Mouse (Mus musculus) mouse embryonic stem cell (cell line): Measurements from ENCODE around the gene Hunk.

ENCODE experiments used
- in situ Hi-C, 2 experiments: fragments of 300-500 bp; cut with MboI; formaldehyde crosslinking; loops; 1 replicate in 1 of 2; 3 replicates in 1 of 2; pipeline ENCODE4 v1.14.3; 2019 to 2020; ENCODE audit warnings: low sequenced_read_pairs in 2 of 2, low pct_unique_long_range_greater_than_20kb in 1 of 2, mixed read lengths in 1 of 2; ENCODE audit not compliant: unreplicated experiment in 1 of 2

Gene Hunk

DNA sequence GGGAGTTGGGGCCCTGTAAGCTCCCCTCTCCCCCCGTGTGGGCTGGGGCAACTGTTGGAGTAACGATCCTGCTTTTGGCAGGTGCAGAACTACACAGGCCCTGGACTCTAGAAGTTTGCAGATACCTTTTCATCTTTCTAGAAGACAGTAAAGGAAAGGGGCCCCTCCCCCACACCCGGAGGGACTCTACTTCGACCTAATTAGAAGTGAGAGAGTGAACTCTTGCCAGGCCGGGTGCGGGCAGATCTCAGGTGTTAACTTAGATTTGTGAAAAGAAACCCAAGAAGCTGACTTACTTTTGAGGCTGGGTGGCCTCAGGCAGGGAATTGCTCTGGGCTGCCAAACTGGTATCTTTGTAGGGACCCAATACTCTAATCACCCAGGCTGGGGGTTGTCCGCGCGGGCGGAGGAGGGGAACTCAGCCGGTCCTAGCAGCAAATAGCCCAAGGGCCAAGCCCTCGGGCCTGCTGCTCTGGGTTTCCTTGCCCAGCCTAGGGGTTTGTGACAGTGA is 1.4 kb downstream of the Hunk start:
- in situ Hi-C loops = loop anchor here in 1 of 2 experiments (25.0 kb wide), 1 partner anchor 250 kb away; no protein-coding TSS in a partner anchor

DNA sequence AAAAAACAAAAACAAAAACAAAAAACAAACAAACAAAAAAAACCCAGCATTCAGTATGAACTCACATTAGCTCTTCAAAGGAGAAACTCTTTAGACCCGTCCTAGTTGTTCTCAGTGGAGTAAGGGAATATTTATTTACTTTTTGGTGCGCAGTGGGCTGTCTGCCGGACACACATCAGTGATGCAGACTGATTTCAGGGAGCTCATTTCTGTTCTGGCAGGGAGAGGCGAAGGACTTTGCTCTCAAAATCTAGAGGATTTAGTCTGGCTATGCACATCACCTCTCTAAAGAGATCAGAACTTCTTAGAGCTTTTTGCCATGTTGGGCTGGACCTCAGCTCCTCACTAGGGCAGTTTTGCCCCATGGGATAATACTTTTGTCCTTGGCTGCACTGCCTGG is 2.1 kb downstream of the Hunk start:
- in situ Hi-C loops = loop anchor here in 1 of 2 experiments (25.0 kb wide), 1 partner anchor 249 kb away; no protein-coding TSS in a partner anchor

DNA sequence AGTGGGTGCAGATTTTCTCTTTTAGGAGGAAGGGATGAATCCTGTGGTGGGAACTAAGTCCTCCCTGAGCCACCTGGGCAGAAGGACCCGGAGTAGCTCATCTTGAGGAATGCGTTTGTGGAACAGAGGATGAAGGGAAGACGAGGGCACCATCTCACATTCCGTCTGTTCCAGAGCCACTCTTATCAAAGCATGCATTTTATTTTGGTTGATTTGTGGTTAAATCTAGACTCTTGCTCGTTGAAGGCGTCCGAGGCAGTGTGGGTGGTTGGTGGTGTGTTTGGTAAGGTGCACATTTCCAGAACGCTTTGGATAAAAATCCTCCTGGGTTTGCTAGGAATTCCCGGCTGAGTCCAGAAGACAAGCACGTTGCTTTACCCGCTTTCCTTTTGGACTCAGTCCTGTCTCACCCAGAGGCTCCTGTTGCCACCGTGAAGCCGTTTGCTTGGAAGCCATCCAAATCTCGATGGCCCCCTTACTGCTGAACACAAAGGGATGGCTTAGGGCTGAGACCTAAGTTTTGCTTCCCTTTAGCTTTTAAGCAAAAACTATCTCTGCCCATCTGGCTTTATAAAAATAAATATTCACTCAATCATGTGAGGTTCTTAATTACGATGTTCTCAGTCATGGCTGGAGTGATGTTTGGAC is 3.4 kb downstream of the Hunk start:
- in situ Hi-C loops = loop anchor here in 1 of 2 experiments (25.0 kb wide), 1 partner anchor 248 kb away; no protein-coding TSS in a partner anchor

DNA sequence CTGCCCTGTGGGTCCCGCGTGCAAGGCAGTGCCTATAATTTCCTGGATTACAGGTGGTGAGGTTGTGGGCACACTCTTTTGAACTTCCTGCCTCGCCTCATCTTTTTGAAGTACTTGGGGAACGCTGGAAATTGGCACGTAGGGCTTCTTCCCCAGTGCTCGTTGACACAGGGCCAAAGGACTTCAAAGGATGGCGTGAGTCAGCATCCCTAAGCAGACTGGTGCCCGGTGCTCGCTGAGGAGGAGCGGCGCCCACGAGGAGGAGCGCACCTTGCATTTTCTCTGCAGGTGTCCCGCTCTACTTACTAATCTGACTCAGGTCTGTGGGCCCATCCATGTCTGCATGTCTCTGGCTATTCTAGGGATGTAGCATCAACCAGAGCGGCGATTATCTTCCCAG is 4.9 kb downstream of the Hunk start:
- in situ Hi-C loops = loop anchor here in 1 of 2 experiments (25.0 kb wide), 1 partner anchor 247 kb away; no protein-coding TSS in a partner anchor

DNA sequence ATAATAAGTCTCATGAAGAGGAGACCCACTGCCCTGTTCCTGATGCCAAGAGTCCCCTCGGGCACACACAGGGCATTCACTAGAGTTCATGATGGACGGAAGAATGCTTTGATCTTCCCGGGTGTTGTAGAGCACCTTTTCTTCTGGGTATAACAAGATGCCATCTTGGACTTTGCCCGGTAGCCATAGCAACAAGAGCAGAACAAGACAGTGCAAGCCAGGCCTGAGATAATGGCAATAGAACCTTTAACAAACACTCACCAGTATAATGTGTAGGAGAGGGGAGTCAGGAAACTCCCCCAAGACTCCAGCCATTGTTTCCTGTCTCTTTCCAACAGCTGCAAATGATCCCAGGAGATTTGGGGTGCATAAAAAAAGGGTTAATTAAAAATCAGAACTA is 8.9 kb downstream of the Hunk start:
- in situ Hi-C loops = loop anchor here in 1 of 2 experiments (25.0 kb wide), 1 partner anchor 243 kb away; no protein-coding TSS in a partner anchor

DNA sequence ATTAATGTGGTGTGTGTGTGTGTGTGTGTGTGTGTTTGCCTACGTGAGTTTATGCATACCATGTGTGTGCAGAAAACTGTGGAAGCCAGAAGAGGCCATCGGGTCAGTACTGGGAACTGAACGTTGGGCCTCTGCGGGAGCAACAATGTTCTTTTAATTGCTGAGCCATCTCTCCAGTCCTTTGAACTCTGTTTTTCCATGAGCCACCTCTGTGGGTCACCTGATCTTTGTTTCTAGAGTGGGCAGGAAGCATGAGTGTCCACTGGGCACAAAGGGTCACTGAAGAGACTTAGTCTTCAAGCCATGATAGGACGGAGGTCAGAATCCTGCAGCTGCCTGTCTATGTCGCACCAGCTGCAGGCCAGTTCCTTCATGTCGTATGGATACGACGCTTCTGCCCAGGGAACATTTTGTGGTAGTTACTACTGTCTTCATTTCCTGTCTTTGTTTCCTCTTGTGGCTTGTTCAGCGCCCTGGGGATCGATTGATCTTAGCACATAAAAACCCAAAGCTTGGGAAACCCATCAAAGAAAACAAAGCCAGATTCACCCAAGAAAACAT is 10.3 kb downstream of the Hunk start:
- in situ Hi-C loops = loop anchor here in 1 of 2 experiments (25.0 kb wide), 1 partner anchor 241 kb away; no protein-coding TSS in a partner anchor

DNA sequence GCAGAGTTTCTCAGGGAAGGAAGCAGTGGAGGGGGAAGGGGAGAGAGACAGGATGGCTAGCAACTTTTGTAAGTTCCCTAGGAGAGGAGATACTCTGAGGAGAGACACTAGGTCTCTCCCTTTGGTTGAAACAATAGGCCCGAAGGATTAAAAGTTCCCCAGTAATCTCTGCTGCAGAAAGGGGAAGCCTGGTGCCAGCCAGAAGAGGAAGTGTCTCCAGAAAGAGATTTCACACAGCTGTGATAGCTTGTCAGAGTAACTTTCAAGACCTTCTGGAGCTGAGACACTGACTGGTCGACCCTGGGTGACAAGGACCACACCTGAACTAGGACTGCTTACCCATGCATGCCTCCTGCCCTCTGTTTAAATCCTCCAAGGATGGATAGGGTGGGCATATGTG is 11.1 kb downstream of the Hunk start:
- in situ Hi-C loops = loop anchor here in 1 of 2 experiments (25.0 kb wide), 1 partner anchor 240 kb away; no protein-coding TSS in a partner anchor

DNA sequence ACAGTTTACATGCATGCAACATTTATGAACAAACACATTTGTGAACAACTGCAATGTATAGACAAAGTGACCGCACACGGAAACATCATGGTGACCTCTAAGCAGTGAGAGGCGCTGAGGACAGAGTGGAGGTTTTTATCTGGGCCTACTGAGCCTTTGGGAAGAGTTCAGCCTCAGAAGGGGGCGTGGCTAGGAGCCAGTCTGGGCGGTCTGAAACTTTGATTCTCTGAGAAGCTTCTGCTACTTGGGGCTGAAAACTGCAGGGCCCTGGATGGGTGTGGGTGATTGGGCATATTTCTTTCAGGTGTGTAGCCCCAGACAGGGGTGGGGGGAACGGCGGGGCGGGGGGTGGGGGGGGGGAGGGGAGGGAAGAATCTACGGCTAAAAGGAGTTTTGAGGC is 14.5 kb downstream of the Hunk start:
- in situ Hi-C loops = no loop called here

DNA sequence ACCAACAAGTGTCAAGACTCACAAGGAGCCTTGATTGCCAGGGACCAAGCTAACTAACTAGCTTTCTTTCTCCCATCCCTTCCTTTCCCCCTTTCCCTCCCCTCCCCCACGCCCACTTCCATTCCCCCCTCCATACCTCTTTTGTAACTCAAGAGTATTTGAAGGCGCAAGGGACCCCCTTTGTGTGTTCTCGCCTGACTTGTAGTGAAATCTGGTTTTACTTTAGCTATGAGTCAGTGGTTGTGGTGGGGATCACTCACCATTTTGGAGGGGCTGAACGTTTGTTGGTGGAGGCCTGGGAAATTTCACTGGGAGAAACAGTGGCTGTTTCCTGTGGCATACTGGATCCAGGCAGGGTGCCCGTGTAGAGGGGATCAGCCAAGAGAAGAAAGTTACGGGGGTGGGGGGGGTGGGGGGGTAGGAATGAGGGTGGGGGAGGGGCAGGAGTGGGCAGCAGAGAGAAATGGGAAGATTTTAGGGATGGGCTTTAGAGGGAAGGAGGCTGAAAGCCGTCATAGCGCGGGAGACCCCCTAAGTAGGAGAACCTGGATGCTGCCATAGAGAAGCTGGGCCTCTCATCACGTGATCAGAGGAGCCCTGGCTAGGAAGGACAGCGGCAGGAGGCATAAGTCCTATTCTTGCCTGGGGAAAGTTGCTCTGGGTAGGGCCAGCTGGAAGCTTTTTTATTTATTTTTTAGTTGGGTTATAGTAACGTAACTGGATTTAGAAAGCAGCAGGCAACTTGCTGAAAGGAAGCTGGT is 15.3 kb downstream of the Hunk start:
- in situ Hi-C loops = no loop called here

DNA sequence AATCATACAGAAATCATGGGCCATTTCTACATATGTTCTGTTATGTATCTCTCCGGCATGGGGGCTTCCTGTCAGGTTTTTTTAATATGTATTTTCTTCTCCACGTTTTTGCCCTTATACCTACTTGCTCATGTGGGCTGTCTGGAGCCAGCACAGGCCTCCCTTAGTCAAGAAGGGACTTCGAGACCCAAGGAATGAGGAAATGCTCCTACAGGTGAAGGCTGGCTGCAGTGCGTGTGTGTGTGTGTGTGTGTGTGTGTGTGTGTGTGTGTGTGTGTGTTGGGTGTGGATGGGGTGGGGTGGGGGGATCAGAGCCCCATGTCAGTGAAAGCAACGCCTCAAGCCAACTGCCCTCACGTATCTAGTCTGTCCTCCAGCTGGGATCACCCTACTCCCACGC is 16.5 kb downstream of the Hunk start:
- in situ Hi-C loops = no loop called here

DNA sequence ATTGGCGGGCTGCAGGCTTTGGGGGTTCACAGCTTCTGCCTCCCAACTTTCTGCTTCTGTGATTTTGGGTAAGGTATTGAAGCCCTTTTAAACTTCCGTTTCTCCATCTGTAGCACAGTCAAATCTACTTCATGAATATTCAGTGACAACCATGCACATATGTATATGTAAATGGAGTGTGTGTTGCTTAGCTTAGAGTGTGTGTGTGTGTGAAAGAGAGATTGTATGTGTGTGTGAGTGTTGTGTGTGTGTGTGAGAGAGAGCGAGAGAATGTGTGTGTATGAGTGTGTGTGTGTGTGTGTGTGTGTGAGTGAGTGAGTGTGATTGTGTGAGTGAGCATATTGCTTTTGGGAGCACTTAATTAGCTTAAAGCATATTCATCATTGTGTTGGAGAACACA is 19.4 kb downstream of the Hunk start:
- in situ Hi-C loops = no loop called here

DNA sequence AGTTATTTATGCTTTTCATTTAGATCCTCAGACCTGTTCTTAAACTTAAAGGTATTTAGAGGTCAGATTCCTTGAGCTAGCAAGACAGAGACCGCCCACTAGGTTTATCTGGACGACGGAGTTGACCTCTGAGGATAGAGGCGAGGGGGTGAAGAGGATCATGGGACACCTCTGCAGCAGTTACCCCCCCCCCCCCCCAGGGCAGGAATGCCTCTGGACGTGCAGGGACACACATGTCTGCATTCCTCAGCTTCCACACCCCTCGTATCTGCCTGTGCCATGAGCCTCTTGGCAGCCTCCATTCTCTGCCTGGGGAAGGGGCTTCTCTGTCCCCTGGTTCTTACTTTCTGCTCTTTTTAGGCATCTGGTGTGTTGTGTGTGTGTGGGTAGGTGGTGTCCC is 19.8 kb downstream of the Hunk start:
- in situ Hi-C loops = no loop called here

DNA sequence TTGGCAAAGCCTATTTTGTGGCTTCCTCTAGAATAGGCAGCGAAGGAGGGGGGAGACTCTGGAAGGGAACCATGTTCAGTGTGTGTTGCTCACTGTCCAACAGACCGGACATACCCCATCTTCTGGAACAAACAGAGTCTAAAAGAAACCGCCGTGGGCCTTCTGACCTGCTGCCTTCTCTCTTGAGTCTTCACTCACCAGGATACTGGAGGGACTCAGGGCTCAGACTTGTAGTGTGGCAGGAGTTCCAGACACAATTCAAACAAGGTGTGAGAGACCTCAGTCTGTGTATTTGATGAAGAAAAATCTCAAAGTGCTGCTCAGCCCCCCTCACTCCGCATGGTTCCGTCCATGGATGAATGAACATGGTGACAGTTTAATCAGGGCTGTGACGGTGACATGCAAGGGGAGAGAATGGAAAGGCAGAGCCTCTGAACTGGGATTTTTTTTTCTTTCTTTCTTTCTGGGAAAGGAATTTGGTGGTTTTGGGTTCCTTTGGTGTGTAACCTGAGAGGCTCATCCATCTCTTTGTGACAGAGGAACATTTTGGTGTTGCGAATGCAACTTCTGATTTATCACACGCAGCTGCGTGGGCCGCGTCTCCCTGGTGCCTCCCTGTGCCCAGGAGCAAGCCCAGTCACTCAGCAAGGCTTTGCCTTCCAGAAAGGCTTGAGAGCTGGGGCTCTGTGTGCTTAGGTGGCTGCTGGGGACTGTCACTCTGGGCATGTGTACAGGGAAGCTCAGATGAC is 21.9 kb downstream of the Hunk start:
- in situ Hi-C loops = no loop called here

DNA sequence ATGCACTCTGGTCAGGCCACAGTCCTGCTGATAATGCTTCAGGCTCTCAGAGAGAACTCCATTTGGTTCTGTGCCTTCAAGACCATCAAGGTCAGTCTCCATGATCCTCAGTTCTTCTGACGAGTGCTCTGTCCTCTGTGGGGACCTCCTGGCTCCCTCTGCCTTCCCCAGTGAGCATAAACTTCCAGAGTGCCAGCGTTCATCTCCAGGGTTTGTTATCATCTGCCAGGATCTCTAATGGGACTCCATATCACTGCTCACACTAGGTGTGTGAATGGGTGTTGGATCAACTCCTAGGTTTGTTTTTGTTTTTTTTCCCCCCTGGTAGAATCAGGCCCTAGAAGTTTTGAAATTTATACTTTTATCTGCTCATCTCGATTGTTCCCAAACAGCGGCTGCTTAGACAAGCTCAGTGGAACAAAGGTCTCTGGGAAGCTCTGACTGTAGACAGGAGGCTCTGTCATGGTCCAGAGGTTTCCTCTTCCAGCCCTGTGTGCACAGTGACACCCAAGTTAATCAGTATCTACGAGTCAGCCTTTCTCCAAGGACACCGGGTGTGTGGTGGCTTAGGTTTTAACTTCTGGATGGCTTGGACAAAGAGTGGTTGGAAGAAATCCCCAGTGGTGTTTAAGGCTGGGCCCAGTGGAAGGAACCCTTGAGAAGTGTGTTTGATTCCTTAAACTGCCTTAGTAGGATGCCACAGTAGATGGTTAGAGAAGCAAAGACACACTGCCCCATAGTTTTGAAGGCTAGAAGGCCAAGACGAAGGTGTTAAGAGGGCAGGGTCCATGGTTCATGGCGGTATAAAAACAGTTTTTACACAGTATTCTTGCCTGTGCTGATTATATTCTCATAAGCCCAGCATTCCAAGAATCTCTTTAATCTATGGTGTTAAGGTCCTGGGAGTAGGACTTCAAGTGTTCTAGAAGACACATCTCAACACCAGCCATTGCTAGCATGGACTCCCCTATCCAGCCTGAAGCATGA is 26.6 kb downstream of the Hunk start:
- in situ Hi-C loops = no loop called here

DNA sequence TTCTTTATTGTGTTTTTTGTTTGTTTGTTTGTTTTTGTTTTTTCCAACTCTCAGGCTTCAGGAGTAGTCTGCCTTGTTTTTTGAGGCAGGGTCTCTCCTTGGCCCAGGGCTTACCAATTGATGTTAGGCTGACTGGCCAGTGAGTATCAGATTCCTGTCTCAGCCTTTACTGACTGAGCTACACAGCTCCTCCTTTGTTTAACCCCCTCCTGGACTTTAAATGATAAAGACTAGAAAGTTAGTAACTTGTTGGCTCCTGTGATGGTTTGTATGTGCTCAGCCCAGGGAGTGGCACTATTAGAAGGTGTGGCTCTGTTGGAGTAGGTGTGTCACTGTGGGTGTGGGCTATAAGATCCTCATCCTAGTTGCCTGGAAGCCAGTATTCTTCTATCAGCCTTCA is 30.8 kb downstream of the Hunk start:
- in situ Hi-C loops = no loop called here

DNA sequence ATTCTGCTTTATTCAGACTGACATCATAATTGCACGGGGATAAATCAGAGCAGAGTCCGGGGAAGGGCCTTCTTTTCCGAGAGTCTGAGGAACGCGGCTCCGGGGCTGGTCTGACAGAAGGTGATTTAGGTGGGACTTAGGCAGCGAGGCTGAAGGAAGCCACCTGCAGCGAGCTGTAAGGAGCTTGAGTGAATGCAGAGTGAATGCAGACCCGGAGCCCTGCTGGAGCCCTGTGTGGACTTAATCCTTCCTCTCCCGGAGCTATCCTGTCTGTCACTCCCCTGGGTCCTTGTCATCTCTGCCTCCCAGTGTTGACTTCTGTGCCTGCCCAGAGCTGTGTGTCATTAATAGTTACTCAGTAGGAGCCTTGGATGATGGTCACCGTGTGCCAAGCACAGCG is 32.8 kb downstream of the Hunk start:
- in situ Hi-C loops = no loop called here

DNA sequence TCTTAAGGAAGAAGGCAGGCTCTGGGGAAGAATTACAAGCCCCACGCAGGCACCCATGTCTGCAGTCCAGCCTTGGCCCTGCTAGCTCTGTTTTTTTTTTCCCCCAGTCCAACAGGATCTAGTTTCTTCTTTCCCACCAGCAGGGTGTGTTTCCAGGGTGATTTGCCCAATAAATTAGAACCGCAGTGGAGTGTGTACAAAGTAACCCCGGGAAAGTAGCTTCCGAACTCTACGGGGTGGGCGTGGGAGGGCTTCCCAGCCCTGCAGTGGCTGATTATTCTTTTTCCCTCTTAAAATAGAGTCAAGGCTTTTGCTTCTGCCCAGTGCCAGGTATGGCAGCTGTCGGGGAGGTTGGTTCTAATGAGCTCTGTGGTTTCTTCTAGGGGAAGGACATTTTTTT is 35.3 kb downstream of the Hunk start:
- in situ Hi-C loops = no loop called here
